ENCODE assay signal across 12 mouse cellular contexts in genomic region chr7:58749904-58750612, GRCm38 (mm10).
DNase-seq lines count a peak whose midpoint lies in the region; ATAC-seq and TF ChIP-seq lines count a peak whose summit lies in the region.
"Had no signal": no experiment of that assay in that cellular context is flagged by ENCODE, and none has a peak within 500 bp of the region (broad histone marks: within the 10 kb centered on the region; RNA-seq: fewer than 3 reads in every experiment).

No protein-coding gene starts in this region.

- no peak overlapping the region for H3K4me2 ChIP-seq in kidney, postnatal 0 days (ENCODE audit: low read length)
- H3K4me2 ChIP-seq: embryonic facial prominence, embryonic 15.5 days; hindbrain, embryonic 14.5 days had no signal

- no peak overlapping the region for H3K9ac ChIP-seq in kidney, postnatal 0 days (ENCODE audit: low read depth, low read length)
- H3K9ac ChIP-seq: embryonic facial prominence, embryonic 15.5 days; hindbrain, embryonic 14.5 days had no signal

- no peak for ATAC-seq in kidney, postnatal 0 days (replicated peaks; ENCODE audit: low FRiP score, low read depth)
- ATAC-seq in erythroblast, adult 5-6 weeks (replicated peaks; ENCODE audit: low FRiP score, poor library complexity, severe bottlenecking), result no peak

- no peak overlapping the region for H3K27ac ChIP-seq in kidney, postnatal 0 days
- peak overlapping the region; percentile 39 for H3K27ac ChIP-seq in small intestine, adult 2 months (ENCODE audit: insufficient read depth, low read depth, low read length)
- H3K27ac ChIP-seq: embryonic facial prominence, embryonic 15.5 days; hindbrain, embryonic 14.5 days had no signal

- H3K9me3 ChIP-seq in kidney, postnatal 0 days (replicated peaks; ENCODE audit: low read length), result no peaks in the 10 kb centered on the region
- H3K9me3 ChIP-seq: embryonic facial prominence, embryonic 15.5 days; megakaryocyte, embryonic 14.5 days had no signal

- H3K36me3 ChIP-seq in kidney, postnatal 0 days (ENCODE audit: insufficient read depth, low read length), result no peaks in the 10 kb centered on the region
- H3K36me3 ChIP-seq in small intestine, adult 2 months (ENCODE audit: control insufficient read depth, insufficient read depth, low read length), result no peaks in the 10 kb centered on the region
- H3K36me3 ChIP-seq: embryonic facial prominence, embryonic 15.5 days had no signal

- no peak for TF ChIP-seq CTCF in kidney, postnatal 0 days (IDR thresholded peaks at IDR 0.05; ENCODE audit: low read depth)
- no peak for TF ChIP-seq CTCF in small intestine, adult 2 months (IDR thresholded peaks at IDR 0.05; ENCODE audit: extremely low read depth, insufficient read length, insufficient replicate concordance, low read depth, low read length)

- peak; percentile 53 for DNase-seq in kidney, postnatal 0 days (ENCODE audit: low spot score)
- DNase-seq in kidney, postnatal 14 days, result no peak
- DNase-seq in Muller cell, postnatal 12 days (ENCODE audit: inconsistent ontology term), result peak; percentile 90
- peak; percentile 85 for DNase-seq in fibroblast of lung, adult 2 months (ENCODE audit: low read depth)
- DNase-seq in embryo, embryonic 10.5 days (ENCODE audit: low spot score), result no peak
- no peak for DNase-seq in urinary bladder, postnatal 25 days (ENCODE audit: low spot score)
- DNase-seq: right cerebral cortex, adult 18-20 months had no signal

- 63% methylated on average over 6 of the region's 6 CpGs for WGBS in kidney, postnatal 0 days
- 68% methylated on average over 6 of the region's 6 CpGs for WGBS in small intestine, adult 2 months

- no peak for TF ChIP-seq POLR2A in small intestine, adult 2 months (IDR thresholded peaks at IDR 0.05; ENCODE audit: low read depth, low read length)

- H3K4me1 ChIP-seq in kidney, postnatal 0 days (replicated peaks; ENCODE audit: insufficient read depth, low read length), result no peaks in the 10 kb centered on the region; the same call in 1 of the 2 replicates
- no peaks in the 10 kb centered on the region for H3K4me1 ChIP-seq in small intestine, adult 2 months (ENCODE audit: control insufficient read depth, insufficient read depth, insufficient read length, low read length)
- H3K4me1 ChIP-seq: embryonic facial prominence, embryonic 15.5 days had no signal

- H3K4me3 ChIP-seq in kidney, postnatal 0 days (replicated peaks; ENCODE audit: low read depth, low read length), result no peak overlapping the region
- H3K4me3 ChIP-seq in small intestine, adult 2 months (ENCODE audit: low read depth, low read length), result no peak overlapping the region
- H3K4me3 ChIP-seq: embryonic facial prominence, embryonic 15.5 days; megakaryocyte, embryonic 14.5 days had no signal

- H3K27me3 ChIP-seq in kidney, postnatal 0 days (ENCODE audit: insufficient read depth, low read length), result no peaks in the 10 kb centered on the region
- no peaks in the 10 kb centered on the region for H3K27me3 ChIP-seq in small intestine, adult 2 months (ENCODE audit: control insufficient read depth, insufficient read depth, low read length)
- H3K27me3 ChIP-seq: embryonic facial prominence, embryonic 15.5 days; megakaryocyte, embryonic 14.5 days had no signal

Comparison
In these comparisons a context has a peak if more than half of its experiments do, and no peak if none do; other contexts are left out.
1. DNase-seq: peak in kidney, postnatal 0 days (single experiment), Muller cell, postnatal 12 days (single experiment) and fibroblast of lung, adult 2 months (single experiment); none in kidney, postnatal 14 days (single experiment), embryo, embryonic 10.5 days (single experiment) and urinary bladder, postnatal 25 days (single experiment).